Mouse (Mus musculus): Measurements from ENCODE around the gene Lysmd2.
A peak's percentile ranks its signal among the peaks of the same experiment; 100 is the strongest.
"Not testable (repeated sequence)": the region's sequence is repeated elsewhere in the genome, so short reads cannot be mapped to it uniquely, and the experiment has no call there.

The Lysmd2 gene

GRCm38 (mm10) chr9:75626308-75626604 lies 715 bp downstream of the Lysmd2 start:
- DNase-seq (ENCODE audit: low spot score), result no peak

- no peak for DNase-seq (ENCODE audit: low spot score)
Measured at GRCm38 (mm10) chr9:75630823-75631454, 5.4 kb downstream of the Lysmd2 start.

DNA sequence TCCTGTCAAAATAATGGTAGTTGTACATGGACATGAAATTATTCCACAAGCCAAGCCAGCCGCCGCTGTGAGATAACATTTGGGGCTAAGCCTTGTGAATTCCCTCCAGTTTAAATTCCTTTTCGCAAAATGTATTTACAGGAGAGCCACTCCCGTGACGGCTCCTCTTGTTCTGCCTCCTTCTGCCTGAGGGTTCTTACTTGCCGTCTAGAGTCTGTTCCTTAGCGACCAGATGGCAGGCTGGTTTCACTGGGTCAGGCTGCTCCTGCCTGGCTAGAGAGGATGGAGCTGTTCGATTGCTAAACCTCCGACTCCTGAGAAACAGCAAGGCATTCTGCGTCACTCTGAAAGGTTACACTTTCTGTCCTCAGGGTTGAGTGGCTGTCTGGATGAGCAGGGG lies 6.6 kb downstream of the Lysmd2 start:
- DNase-seq (ENCODE audit: low spot score), result no peak

DNA sequence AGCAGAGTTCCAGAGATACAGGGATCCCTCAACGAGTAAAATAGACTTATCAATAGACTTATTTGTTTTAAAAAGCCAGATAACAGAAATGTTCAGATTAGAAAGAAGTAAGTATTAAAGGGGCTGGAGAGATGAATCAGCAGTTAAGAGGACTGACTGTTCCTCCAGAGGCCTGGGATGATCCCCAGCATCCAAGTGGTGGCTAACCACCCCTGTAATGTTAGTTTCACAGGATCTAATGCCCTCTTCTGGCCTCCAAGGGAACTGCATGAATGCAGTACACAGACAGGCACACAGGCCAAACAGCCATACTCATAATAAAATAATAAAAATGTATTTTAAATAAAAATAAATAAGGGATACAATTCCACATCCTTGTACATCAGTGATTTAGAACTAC lies 7.4 kb downstream of the Lysmd2 start:
- DNase-seq (ENCODE audit: low spot score), result no peak

GRCm38 (mm10) chr9:75633603-75634002 lies 8.1 kb downstream of the Lysmd2 start:
- DNase-seq (ENCODE audit: low spot score), result no peak

GRCm38 (mm10) chr9:75634226-75634625 lies 8.7 kb downstream of the Lysmd2 start:
- no peak for DNase-seq (ENCODE audit: low spot score)

DNA sequence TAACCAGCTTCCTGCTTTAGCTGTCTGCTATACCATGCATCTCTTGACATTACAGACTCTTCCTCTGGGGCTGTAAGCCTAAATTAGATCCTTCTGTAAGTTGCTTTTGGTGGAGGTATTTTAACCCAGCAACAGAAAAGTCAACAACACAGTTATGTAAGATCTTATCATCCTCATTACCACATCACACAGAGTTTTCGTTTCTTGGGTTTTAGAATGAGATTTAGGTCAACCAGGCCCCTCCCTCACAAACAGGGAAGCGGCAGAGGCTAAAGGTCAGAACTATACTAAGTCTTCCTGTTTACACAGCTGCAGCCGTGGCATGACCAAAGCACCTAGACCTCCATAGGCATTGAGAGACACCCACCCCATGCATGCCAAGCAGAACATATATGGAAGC lies 19.9 kb downstream of the Lysmd2 start:
- peak; percentile 52 for DNase-seq (ENCODE audit: low spot score)

GRCm38 (mm10) chr9:75653981-75654911 lies 28.7 kb downstream of the Lysmd2 start:
- no peak for DNase-seq (ENCODE audit: low spot score)

DNA sequence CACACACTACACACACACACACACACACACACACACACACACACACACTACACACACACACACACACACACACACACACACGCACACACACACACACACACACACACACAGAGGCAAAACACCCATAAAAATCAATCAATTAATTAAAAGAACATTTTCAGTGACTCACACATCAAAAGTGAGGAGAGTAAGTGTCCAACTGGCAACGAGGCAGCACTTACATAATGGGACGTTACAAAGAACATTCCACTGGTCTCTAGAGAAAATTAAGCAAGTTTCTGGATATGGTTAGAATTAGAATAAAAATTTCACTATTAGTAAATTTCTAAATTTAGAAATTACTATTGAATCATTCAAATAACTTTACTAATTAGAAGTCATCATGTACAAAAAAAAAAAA lies 30.9 kb downstream of the Lysmd2 start:
- not testable (repeated sequence) for DNase-seq (ENCODE audit: low spot score)

DNA sequence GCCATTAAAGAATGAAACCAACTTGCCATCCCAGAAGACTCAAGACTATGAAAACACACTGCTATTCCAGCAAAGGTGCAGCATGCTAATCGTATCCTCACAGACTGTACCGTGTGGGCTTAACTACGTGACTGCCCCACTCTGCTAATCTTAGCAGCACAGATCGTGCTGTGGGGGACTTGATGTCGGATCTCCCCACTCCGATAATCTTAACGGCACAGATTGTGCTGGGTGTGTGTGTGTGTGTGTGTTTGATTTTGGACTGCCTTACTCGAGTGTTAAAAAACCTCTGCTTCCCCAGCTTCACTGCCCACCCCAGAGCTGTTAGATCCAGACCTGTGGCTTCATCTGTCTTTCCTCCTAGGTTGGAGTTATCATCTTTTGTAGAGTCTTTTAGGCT lies 35.4 kb downstream of the Lysmd2 start:
- no peak for DNase-seq (ENCODE audit: low spot score)

DNA sequence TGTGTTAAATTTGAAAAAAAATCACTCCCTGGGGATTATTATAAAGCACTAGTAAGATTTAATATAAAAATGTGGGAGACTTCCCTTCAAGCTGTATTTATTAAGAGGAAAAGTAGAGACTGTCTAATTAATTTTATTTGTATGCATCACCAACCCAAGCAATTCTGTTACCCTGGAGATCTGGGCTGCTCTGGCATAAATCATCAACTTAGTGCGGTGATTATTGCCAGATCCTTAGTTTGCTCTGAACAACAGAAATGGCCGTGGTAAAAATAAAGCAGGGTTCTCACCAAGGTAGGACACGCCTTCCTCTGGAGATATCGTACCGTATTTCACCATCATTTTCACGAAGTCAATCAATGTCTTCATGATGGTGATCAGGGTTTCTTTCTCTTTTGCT lies 39.8 kb downstream of the Lysmd2 start:
- DNase-seq (ENCODE audit: low spot score), result no peak

DNA sequence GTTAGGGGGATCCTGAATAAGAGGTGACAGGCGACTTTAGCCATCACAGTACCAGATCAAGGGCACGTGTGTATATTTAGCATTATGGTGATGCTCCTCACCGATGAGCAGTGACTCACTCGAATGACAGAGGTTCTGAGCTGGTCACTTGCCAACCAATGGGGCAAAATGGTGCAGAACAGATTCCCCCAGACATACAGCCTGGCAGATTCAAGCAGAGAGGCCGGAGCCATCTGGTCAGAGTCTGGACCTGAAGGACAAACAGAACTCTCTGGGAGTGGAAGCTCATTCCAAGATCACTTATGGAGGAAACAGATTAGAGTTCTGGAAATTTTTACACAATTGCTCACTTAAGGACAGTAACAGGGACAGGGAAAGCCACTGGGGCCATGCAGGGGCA lies 41.1 kb downstream of the Lysmd2 start:
- no peak for DNase-seq (ENCODE audit: low spot score)

DNA sequence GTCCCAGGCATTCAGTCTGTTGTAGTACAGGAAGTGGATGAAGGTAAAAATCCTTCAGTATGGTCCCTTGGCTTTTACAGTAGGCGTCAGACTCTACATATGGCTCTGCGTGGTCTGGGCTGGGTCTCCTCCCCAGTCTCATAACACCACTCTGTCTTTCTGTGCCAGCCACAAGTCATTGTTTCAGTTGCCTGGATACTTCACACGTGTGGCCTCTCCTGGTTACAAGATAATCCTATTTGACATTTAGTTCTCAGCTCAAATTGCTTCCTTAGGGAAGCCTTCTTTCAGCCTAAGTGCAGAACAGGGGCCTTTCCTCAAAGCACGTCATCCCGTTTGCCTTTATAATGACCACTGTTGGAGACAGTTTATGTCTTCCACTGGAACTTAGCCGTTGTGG lies 47.2 kb downstream of the Lysmd2 start:
- DNase-seq (ENCODE audit: low spot score), result no peak

DNA sequence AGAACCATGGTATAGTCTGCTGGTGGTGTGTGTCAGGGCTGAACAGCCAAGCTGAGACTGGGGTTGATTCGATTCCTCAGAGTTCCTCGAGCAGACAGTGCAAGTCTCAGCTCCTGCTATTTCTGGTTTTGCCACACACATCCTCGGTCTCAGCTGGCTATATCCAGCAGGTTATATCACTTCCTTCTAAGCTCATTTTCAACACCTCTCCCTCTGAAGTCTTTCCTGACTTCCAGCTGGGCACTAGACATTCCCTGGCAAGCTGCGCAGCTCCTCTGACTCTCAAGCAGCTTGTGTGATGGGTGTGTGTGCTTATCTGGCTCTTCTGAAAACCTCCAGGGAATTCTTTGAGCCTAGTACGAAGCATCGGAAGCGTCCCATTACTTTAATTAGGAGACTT lies 50.7 kb downstream of the Lysmd2 start:
- DNase-seq (ENCODE audit: low spot score), result no peak

DNA sequence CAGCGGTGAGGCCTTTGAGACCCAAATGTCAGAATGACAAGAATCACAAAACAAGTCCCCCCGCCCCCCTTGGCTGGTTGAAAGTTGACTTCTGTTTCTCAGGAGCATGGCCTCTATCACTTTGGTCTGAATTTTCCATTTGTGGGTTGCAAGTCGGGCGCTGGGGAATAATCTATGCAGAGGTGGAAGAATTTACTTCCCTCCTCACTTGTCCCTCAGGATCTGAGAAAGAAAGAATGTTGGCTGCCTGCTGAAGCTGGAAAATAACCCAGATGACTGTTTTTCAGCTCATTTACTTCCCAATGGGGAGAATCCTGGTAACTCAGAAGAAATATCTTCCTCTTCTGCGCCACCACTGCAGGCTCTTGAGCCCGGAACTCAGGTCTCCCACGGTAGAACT lies 52.8 kb downstream of the Lysmd2 start:
- DNase-seq (ENCODE audit: low spot score), result no peak

DNA sequence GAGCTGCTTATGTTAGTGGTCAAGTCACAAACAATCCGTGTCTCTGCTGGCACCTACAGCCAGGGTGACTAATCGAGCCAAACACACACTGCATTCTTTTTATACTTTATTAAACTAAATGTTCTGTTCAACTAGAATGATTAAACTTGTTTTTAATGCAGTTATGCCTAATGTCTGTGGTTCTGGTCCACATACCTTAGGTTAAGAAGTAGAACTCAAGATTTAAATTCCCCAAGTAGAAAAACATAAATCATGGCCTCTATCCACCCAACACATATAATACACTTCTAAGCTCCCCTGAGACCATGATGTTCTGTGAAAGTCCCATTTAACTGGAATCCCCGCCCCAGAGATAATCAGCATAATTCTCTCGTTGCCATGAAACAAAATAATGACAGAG lies 54.1 kb downstream of the Lysmd2 start:
- no peak for DNase-seq (ENCODE audit: low spot score)

GRCm38 (mm10) chr9:75680606-75681005 lies 55.1 kb downstream of the Lysmd2 start:
- no peak for DNase-seq (ENCODE audit: low spot score)

- peak; percentile 73 for DNase-seq (ENCODE audit: low spot score)
Measured at GRCm38 (mm10) chr9:75683426-75684191, 58.1 kb downstream of the Lysmd2 start, which contains the start of gene Scg3. TSS of gene Scg3 (minus strand) at chr9:75684056.

GRCm38 (mm10) chr9:75684292-75684691 lies 58.8 kb downstream of the Lysmd2 start:
- DNase-seq (ENCODE audit: low spot score), result no peak

DNA sequence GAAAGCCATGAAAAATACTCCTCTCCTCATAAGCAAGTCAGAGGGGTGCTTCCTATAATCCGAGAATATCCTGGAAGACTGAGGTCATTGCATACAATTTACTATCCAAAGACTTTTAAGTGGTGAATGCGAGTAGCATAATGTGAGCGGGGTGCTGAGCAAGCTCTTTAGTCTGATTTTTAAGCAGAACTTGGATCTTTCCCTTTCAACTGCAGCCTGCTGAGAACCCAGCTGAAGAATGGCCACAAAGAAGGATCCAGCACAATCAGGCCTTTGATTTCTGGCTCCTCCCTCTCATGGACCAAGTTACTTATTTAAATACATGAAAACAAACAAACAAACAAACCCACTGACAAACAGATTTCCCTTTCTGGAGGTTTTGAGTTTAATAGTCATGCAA lies 59.2 kb downstream of the Lysmd2 start:
- DNase-seq (ENCODE audit: low spot score), result no peak

Data from yolk sac, embryonic 10.5 days (tissue).